Mouse (Mus musculus): ENCODE results near the gene Mlx.

DNA sequence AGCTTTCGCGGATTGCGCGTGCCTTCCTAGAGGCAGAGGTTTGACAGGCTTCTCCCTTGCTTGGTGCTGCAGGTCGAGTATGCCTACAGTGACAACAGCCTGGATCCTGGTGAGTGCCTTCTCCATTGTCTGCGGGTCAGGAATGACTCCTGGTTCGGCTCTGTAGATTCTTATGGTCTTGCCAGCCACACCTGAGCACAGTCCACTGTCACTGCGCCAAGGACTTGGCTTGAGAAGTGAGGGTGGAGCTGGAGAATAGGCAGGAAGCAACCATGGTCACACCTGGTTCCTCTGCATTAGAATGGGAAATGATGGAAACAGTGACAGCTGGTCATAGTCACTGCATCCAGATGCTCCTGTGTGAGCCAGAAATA, 592 bp downstream of the Mlx start:
- TF ChIP-seq GATA1 (IDR thresholded peaks at IDR 0.05; ENCODE audit: low read length), result no peak
- no peak for TF ChIP-seq TAL1 (IDR thresholded peaks at IDR 0.05; ENCODE audit: low read length)
